Mouse (Mus musculus) lung, postnatal 0 days (tissue): ENCODE measurements at regions not wholly inside any gene's neighbourhood (a gene's known extent, or its start where the extent isn't known, plus 50 kb on each side); places are given as distances from the start of the nearest gene placed in this dataset.

ENCODE experiments used
- CTCF ChIP-seq: IDR thresholded peaks from 2 replicates; pipeline ENCODE4 v1.5.1; 2016; ENCODE audit warnings: antibody characterized with exemption, mild to moderate bottlenecking
- EP300 ChIP-seq: IDR thresholded peaks from 2 replicates; pipeline ENCODE4 v1.6.1; 2016; ENCODE audit warnings: antibody characterized with exemption, mild to moderate bottlenecking, control low read depth

DNA sequence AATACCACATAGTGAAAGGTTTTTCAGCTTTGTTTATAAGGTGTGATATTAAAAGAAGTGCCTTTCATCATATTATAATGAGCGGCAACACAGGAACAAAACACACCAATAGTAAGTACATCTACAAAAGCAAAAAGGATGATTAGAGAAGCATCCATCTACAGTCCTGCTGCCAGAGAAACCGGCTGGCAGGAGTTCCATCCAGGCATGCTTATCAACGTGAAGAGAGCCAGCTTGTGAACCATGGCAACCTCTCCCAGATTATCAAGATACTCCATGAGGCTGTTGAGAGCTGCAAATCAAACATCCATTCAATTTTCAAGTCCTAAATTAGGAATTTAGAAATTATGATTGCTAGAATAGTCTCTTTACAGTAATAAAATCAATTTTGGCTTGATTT, 590.1 kb downstream of the Kctd12 start:
- TF ChIP-seq CTCF: no peak
- TF ChIP-seq EP300: no peak
